Mouse (Mus musculus) lung, postnatal 0 days (tissue): ENCODE measurements around the gene Mta3. TPM values are rescaled to one million over a fixed set of nuclear protein-coding genes. Genes with fewer than 3 reads are reported as not detected.

ENCODE experiments used
- ATAC-seq: fragments of 200-750 bp; cut with Nextera tagmentation; 2 replicates; pipeline ENCODE4 v1.8.0; 2017; ENCODE audit warnings: moderate library complexity
- DNase-seq: peaks from one replicate; pipeline ENCODE4 v3.0.0-alpha.2; 2016; ENCODE audit warnings: low spot score
- H3K27ac ChIP-seq: fragments of 300-500 bp; sonication (generic); 2 replicates; pipeline ENCODE4 v1.5.1; 2014; ENCODE audit warnings: antibody characterized with exemption, mild to moderate bottlenecking, low read length, mixed read lengths
- H3K27me3 ChIP-seq: fragments of 300-500 bp; sonication (generic); replicated peaks from 2 replicates; pipeline ENCODE4 v1.6.1; 2014; ENCODE audit warnings: low read length, mixed read lengths; ENCODE audit not compliant: insufficient read depth
- H3K36me3 ChIP-seq: fragments of 300-500 bp; sonication (generic); 2 replicates; pipeline ENCODE4 v1.6.1; 2014; ENCODE audit warnings: low read length, mixed read lengths; ENCODE audit not compliant: insufficient read depth
- H3K4me1 ChIP-seq: fragments of 300-500 bp; sonication (generic); 2 replicates; pipeline ENCODE4 v1.6.1; 2014; ENCODE audit warnings: antibody characterized with exemption, low read depth, low read length, mixed read lengths; ENCODE audit not compliant: insufficient read depth
- H3K4me2 ChIP-seq: fragments of 300-500 bp; sonication (generic); replicated peaks from 2 replicates; pipeline ENCODE4 v1.6.1; 2014; ENCODE audit warnings: low read depth, mild to moderate bottlenecking, low read length, moderate library complexity, mixed read lengths
- H3K4me3 ChIP-seq: fragments of 300-500 bp; sonication (generic); 2 replicates; pipeline ENCODE4 v1.5.1; 2014; ENCODE audit warnings: low read depth, low read length
- H3K9ac ChIP-seq: fragments of 300-500 bp; sonication (generic); replicated peaks from 2 replicates; pipeline ENCODE4 v1.6.1; 2014; ENCODE audit warnings: low read depth, mild to moderate bottlenecking
- H3K9me3 ChIP-seq: fragments of 300-500 bp; sonication (generic); 2 replicates; pipeline ENCODE4 v1.6.1; 2016; ENCODE audit warnings: low read length, mixed read lengths
- CTCF ChIP-seq: IDR thresholded peaks from 2 replicates; pipeline ENCODE4 v1.5.1; 2016; ENCODE audit warnings: antibody characterized with exemption, mild to moderate bottlenecking
- EP300 ChIP-seq: IDR thresholded peaks from 2 replicates; pipeline ENCODE4 v1.6.1; 2016; ENCODE audit warnings: antibody characterized with exemption, mild to moderate bottlenecking, control low read depth
- WGBS: fragments of 180-500 bp; shearing (Covaris S2); extraction: QIAGEN DNeasy Blood & Tissue Kit; methylation state at CpG from one replicate; pipeline ENCODE4 v1.1.7; 2014; 5-methylcytosine and 5-hydroxymethylcytosine counted together
- polyA plus RNA-seq: library from polyadenylated mRNA; unstranded; fragments of >200 nt; fragmentation: Nextera tagmentation; extraction: Ambion mirVana; gene quantifications from 2 replicates; pipeline ENCODE4 v1.2.1, GENCODE M21; 2015

The Mta3 gene
- polyA plus RNA-seq, result 32.0 and 40.0 TPM in 2 replicates

DNA sequence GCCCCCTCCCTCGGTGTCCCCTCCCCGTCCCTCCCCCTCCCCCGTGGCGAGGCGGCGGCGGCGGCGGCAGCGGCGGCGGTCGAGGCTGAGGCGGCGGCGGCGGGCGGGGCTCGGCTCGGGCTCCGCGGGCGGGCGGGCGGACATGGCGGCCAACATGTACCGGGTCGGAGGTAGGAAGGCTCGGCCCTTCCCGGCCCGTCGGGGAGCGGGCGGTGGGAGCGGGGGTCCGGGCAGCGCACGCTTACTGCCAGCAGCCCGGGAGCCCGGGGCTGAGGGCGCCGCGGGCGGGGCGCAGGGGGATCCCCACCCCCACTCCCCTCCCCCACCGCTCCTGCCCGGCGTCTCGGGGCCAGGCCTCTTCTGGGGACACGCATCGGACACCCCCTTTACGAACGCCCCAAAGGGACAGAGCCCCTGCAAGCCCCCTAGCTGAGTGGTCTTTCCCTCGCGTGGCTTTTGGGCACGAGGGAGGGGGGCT, at the start of gene Mta3:
TSS of gene Mta3 (plus strand) at position 48 of the 478 bp plus-strand sequence.
- Histone ChIP-seq H3K27me3 (no peaks in the 10 kb centered on the region), H3K4me3 (peak within 1 kb of the TSS; percentile 87), H3K9ac (peak within 1 kb of the TSS; percentile 94), H3K27ac (peak within 1 kb of the TSS; percentile 97), H3K36me3 (no peaks in the 10 kb centered on the region), H3K9me3 (no peaks in the 10 kb centered on the region), H3K4me1 (peaks cover 7% of the 10 kb centered on the region; the same call in 1 of the 2 replicates), H3K4me2 (peak within 1 kb of the TSS; percentile 97)
- 0% methylated on average over 1 of the region's 56 CpGs for WGBS
- ATAC-seq (peak; percentile 64), DNase-seq (peak; percentile 51)
- TF ChIP-seq EP300, result no peak
- no peak for TF ChIP-seq CTCF

DNA sequence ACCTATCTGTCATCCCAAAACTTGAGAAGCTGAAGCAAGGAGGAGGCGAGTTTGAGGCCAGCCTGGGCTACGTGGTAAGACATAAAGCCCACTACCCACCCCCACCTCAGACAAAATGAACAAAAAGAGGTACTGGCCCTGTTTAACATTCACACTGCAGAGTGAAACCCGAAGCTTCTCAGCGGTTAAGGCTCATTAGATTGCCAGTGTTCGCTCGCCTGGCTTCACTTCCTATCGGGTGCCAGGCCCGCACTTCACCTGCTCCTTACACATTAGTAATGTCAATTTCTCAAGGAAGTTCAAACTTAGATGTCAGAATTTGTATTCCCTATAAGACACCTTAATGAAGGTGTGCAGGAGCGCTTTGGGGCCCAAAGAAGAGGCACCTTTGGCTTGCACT, 48.6 kb upstream of the Mta3 start:
- Histone ChIP-seq H3K9me3 (no peaks in the 10 kb centered on the region), H3K4me3 (no peak overlapping the region), H3K4me2 (no peak overlapping the region), H3K27me3 (no peaks in the 10 kb centered on the region), H3K36me3 (no peaks in the 10 kb centered on the region), H3K27ac (no peak overlapping the region), H3K9ac (no peak overlapping the region), H3K4me1 (no peaks in the 10 kb centered on the region)
- no peak for DNase-seq
- WGBS, result 79% methylated on average over 9 of the region's 9 CpGs
- ATAC-seq, result no peak
- no peak for TF ChIP-seq CTCF
- TF ChIP-seq EP300, result no peak

DNA sequence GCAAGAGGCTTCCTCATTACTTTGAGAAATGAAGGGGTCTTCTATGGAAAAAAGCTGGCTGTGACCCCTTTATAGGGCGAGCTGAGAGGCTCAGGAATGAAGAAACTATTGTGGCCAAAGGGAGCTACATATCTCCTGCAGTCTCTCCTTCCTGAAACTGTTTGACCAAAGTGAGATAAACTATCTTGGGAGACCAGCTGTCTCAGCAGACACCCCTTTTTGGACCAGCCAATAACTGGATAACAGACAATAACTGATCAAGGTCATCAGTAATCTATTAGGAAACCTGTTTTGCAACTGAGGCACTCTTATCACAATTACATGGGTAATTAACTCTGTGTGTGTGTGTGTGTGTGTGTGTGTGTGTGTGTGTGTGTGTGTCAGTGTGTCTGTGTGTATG, 47.0 kb upstream of the Mta3 start:
- Histone ChIP-seq H3K4me2 (no peak overlapping the region), H3K4me1 (no peaks in the 10 kb centered on the region), H3K36me3 (no peaks in the 10 kb centered on the region), H3K27me3 (no peaks in the 10 kb centered on the region), H3K4me3 (no peak overlapping the region), H3K9me3 (no peaks in the 10 kb centered on the region), H3K27ac (no peak overlapping the region), H3K9ac (no peak overlapping the region)
- WGBS, result 63% methylated on average over 1 of the region's 1 CpGs
- TF ChIP-seq EP300 (no peak), CTCF (no peak)
- ATAC-seq (no peak), DNase-seq (no peak)

DNA sequence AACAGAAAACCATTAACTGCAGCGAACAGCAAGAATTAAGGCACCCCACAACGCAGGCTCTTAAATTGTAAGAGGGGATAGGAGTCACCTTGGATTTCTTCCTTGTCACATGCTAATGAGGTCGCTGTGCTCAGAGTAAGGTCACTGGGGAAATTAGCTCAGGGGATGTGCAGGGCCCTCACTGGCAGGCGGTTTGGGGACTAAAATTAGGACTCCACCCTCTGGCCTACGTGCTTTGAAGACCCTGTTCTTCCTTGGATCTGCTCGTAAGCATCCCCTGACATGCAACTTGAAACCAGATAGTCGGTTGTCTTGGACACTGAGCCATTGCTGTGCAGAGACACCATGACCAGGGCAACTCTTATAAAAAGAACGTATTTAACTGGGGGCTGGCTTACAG, 41.2 kb upstream of the Mta3 start:
- WGBS, result 57% methylated on average over 8 of the region's 8 CpGs
- no peak for ATAC-seq
- no peaks in the 10 kb centered on the region for H3K27me3 ChIP-seq
- no peak overlapping the region for H3K9ac ChIP-seq
- H3K9me3 ChIP-seq, result no peaks in the 10 kb centered on the region
- no peak for DNase-seq
- no peak overlapping the region for H3K27ac ChIP-seq
- TF ChIP-seq EP300, result no peak
- no peak for TF ChIP-seq CTCF
- no peaks in the 10 kb centered on the region for H3K36me3 ChIP-seq
- H3K4me3 ChIP-seq, result no peak overlapping the region
- no peaks in the 10 kb centered on the region for H3K4me1 ChIP-seq
- H3K4me2 ChIP-seq, result no peak overlapping the region

DNA sequence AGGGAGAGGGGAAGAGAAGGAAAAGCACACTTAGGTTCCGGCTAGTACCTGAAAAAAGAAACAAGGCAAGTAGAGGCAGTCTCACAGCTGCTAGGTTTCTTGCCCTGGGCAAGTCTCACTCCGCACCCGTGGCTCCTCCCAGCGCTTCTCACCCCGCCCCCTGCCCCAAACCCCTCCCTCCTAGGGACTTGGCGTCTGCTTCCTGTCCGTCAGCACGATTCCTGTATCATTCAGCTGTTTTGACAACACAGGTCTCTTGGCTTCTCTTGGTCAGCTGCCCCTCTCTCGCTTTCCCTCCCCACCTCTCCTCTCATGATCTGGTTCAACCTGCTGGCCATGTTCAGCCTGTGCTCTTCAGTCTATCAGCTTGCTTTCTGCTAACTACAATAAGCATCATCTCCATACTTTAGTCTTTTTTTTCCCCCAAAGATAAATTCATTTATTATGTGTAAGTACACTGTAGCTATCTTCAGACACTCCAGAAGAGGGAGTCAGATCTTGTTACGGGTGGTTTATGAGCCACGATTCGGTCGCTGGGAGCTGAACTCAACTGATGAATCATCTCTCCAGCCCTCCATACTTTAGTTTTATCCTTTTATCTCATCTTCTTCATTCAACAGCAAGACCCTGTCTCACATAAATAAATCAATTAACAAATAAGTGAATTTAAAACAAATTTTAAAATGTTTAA, 39.2 kb upstream of the Mta3 start:
- H3K4me3 ChIP-seq, result no peak overlapping the region
- no peaks in the 10 kb centered on the region for H3K9me3 ChIP-seq
- no peaks in the 10 kb centered on the region for H3K4me1 ChIP-seq
- H3K4me2 ChIP-seq, result peak overlapping the region; percentile 11; the same call in 1 of the 2 replicates
- no peak overlapping the region for H3K27ac ChIP-seq
- DNase-seq (peak; percentile 30), ATAC-seq (no peak; the same call in 1 of the 2 replicates)
- 61% methylated on average over 13 of the region's 13 CpGs for WGBS
- H3K27me3 ChIP-seq, result no peaks in the 10 kb centered on the region
- H3K9ac ChIP-seq, result no peak overlapping the region
- no peaks in the 10 kb centered on the region for H3K36me3 ChIP-seq
- TF ChIP-seq CTCF, result no peak
- TF ChIP-seq EP300, result no peak

DNA sequence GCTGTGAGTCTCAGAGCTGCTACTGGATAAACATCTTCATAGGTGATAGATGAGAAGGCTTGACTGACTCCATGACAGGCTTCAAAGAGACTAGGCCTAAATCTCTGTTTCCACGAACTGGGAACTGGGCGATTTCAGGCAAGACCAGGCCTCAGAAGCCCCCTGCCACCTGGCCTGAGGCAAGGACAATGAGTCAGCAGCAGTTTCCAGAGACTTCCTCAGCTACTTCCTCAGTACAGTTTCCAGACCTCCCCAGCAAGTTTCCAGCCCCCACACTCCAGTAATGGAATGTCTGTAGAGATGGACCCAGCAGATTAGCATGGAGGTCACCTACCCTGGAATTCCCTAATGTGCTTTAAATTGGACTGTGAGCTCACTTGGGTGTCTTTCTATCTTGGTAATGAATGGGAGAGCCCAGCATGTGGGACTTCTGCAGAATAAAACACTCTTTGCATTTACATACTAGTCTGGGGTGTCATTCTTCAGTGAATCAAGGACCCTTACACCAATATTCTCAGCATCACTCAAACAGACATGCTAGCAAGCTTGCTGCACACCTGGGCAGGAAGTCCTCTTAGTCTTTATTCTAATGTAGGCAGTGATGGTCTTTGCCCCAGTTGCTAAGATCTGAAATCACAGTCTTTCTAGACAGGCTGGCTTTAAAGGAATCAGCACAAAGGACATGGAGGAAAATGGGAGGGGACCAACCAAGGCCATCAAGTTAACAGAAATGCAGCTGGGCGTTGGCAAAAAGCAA, 37.9 kb upstream of the Mta3 start:
- no peak overlapping the region for H3K9ac ChIP-seq
- WGBS, result 63% methylated on average over 3 of the region's 3 CpGs
- TF ChIP-seq EP300 (no peak), CTCF (no peak)
- no peaks in the 10 kb centered on the region for H3K9me3 ChIP-seq
- H3K27me3 ChIP-seq, result no peaks in the 10 kb centered on the region
- DNase-seq, result no peak
- no peaks in the 10 kb centered on the region for H3K4me1 ChIP-seq
- ATAC-seq, result no peak
- no peaks in the 10 kb centered on the region for H3K36me3 ChIP-seq
- H3K4me3 ChIP-seq, result no peak overlapping the region
- no peak overlapping the region for H3K27ac ChIP-seq
- H3K4me2 ChIP-seq, result no peak overlapping the region
